Mouse (Mus musculus) heart, embryonic 12.5 days (tissue): ENCODE measurements at regions not wholly inside any gene's neighbourhood (a gene's known extent, or its start where the extent isn't known, plus 50 kb on each side); places are given as distances from the start of the nearest gene placed in this dataset.

ENCODE experiments used
- ATAC-seq: fragments of 200-750 bp; cut with Nextera tagmentation; 2 replicates; pipeline ENCODE4 v1.8.0; 2017; ENCODE audit warnings: moderate TSS enrichment, moderate library complexity; ENCODE audit not compliant: insufficient number of reproducible peaks, low FRiP score
- H3K27ac ChIP-seq: fragments of 300-500 bp; sonication (generic); 2 replicates; pipeline ENCODE4 v1.5.1; 2016; ENCODE audit warnings: mild to moderate bottlenecking, moderate library complexity; ENCODE audit not compliant: poor library complexity, severe bottlenecking
- H3K27me3 ChIP-seq: fragments of 300-500 bp; sonication (generic); replicated peaks from 2 replicates; pipeline ENCODE4 v1.6.1; 2016; ENCODE audit warnings: mild to moderate bottlenecking, moderate library complexity
- H3K36me3 ChIP-seq: fragments of 300-500 bp; sonication (generic); 2 replicates; pipeline ENCODE4 v1.6.1; 2016; ENCODE audit warnings: mild to moderate bottlenecking, moderate library complexity
- H3K4me1 ChIP-seq: fragments of 300-500 bp; sonication (generic); replicated peaks from 2 replicates; pipeline ENCODE4 v1.6.1; 2016; ENCODE audit warnings: mild to moderate bottlenecking
- H3K4me2 ChIP-seq: fragments of 300-500 bp; sonication (generic); 2 replicates; pipeline ENCODE4 v1.6.1; 2016; ENCODE audit warnings: mild to moderate bottlenecking, moderate library complexity
- H3K4me3 ChIP-seq: fragments of 300-500 bp; sonication (generic); 2 replicates; pipeline ENCODE4 v1.5.1; 2016; ENCODE audit warnings: mild to moderate bottlenecking
- H3K9ac ChIP-seq: fragments of 300-500 bp; sonication (generic); 2 replicates; pipeline ENCODE4 v1.6.1; 2016; ENCODE audit warnings: mild to moderate bottlenecking, moderate library complexity
- H3K9me3 ChIP-seq: fragments of 300-500 bp; sonication (generic); replicated peaks from 2 replicates; pipeline ENCODE4 v1.6.1; 2016; ENCODE audit warnings: mild to moderate bottlenecking, moderate library complexity
- WGBS: fragments of 180-500 bp; shearing (Covaris S2); methylation state at CpG from one replicate; pipeline ENCODE4 v1.1.7; 2016; 5-methylcytosine and 5-hydroxymethylcytosine counted together

DNA sequence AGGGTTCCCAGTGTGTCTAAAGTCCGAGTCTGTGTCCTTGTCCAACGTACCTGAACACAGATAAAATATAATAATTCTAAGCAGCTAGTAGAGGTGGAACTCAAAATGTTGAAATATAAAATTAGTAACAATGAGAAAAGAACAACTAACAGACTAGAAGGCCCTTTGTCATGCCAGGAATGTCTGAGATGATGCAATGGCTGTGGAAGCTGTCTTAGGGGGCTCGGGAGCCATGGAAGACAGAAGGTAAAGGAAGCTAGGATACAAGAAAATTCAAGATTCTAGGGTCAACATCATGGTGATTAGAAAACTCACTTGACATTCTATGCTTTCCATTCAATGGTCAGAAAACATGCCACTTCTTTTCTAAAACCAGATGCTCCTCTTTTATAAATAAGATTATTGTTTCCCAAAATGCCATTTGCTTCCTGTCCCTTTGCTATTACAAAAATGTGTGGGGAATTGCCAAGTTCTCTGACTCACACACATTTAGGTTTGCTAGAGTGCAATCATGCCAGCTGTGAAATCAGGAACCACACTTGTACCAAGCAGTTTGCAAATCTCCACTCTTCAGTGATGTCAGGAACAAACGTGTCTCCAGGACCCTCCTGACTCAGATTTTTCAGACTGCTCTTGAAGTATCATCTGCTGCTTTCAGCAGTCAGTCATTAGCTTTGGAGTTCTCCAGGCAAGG, 175.8 kb downstream of the Tm4sf1 start:
- Histone ChIP-seq H3K27me3 (no peaks in the 10 kb centered on the region), H3K4me3 (no peak overlapping the region), H3K4me2 (no peak overlapping the region), H3K27ac (no peak overlapping the region), H3K9me3 (no peaks in the 10 kb centered on the region), H3K36me3 (no peaks in the 10 kb centered on the region), H3K4me1 (no peaks in the 10 kb centered on the region), H3K9ac (no peak overlapping the region)
- ATAC-seq = no peak
- WGBS = 63% methylated on average over 4 of the region's 4 CpGs

- no peaks in the 10 kb centered on the region for H3K4me1 ChIP-seq
- WGBS = 69% methylated on average over 1 of the region's 1 CpGs
Measured at GRCm38 (mm10) chr3:57118016-57118415, 183.8 kb downstream of the Tm4sf1 start.

GRCm38 (mm10) chr3:57102254-57102653, 199.5 kb downstream of the Tm4sf1 start:
- Histone ChIP-seq H3K4me1 (no peaks in the 10 kb centered on the region), H3K36me3 (no peaks in the 10 kb centered on the region), H3K4me3 (no peak overlapping the region), H3K4me2 (no peak overlapping the region), H3K27me3 (no peaks in the 10 kb centered on the region), H3K27ac (no peak overlapping the region), H3K9me3 (no peaks in the 10 kb centered on the region), H3K9ac (no peak overlapping the region)
- WGBS = 86% methylated on average over 2 of the region's 2 CpGs
- ATAC-seq = no peak

More at GRCm38 (mm10) chr3:57118016-57118415, 183.8 kb downstream of the Tm4sf1 start:
- Histone ChIP-seq H3K27me3 (no peaks in the 10 kb centered on the region), H3K36me3 (no peaks in the 10 kb centered on the region), H3K4me2 (no peak overlapping the region), H3K9ac (no peak overlapping the region), H3K27ac (no peak overlapping the region), H3K9me3 (no peaks in the 10 kb centered on the region), H3K4me3 (no peak overlapping the region)
- ATAC-seq = no peak

- WGBS = 82% methylated on average over 1 of the region's 1 CpGs
Measured at GRCm38 (mm10) chr3:57100515-57100914, 201.3 kb downstream of the Tm4sf1 start.

GRCm38 (mm10) chr3:57094936-57095335, 206.9 kb downstream of the Tm4sf1 start:
- whole genome bisulfite sequencing = 59% methylated on average over 3 of the region's 3 CpGs
- Histone ChIP-seq H3K4me3 (no peak overlapping the region), H3K9ac (no peak overlapping the region), H3K4me1 (no peaks in the 10 kb centered on the region), H3K27me3 (no peaks in the 10 kb centered on the region), H3K27ac (no peak overlapping the region), H3K36me3 (no peaks in the 10 kb centered on the region), H3K4me2 (no peak overlapping the region), H3K9me3 (no peaks in the 10 kb centered on the region)
- ATAC-seq = no peak

More at GRCm38 (mm10) chr3:57100515-57100914, 201.3 kb downstream of the Tm4sf1 start:
- Histone ChIP-seq H3K36me3 (no peaks in the 10 kb centered on the region), H3K27me3 (no peaks in the 10 kb centered on the region), H3K27ac (no peak overlapping the region), H3K4me2 (no peak overlapping the region), H3K9ac (no peak overlapping the region), H3K4me3 (no peak overlapping the region), H3K4me1 (no peaks in the 10 kb centered on the region), H3K9me3 (no peaks in the 10 kb centered on the region)
- no peak for ATAC-seq

DNA sequence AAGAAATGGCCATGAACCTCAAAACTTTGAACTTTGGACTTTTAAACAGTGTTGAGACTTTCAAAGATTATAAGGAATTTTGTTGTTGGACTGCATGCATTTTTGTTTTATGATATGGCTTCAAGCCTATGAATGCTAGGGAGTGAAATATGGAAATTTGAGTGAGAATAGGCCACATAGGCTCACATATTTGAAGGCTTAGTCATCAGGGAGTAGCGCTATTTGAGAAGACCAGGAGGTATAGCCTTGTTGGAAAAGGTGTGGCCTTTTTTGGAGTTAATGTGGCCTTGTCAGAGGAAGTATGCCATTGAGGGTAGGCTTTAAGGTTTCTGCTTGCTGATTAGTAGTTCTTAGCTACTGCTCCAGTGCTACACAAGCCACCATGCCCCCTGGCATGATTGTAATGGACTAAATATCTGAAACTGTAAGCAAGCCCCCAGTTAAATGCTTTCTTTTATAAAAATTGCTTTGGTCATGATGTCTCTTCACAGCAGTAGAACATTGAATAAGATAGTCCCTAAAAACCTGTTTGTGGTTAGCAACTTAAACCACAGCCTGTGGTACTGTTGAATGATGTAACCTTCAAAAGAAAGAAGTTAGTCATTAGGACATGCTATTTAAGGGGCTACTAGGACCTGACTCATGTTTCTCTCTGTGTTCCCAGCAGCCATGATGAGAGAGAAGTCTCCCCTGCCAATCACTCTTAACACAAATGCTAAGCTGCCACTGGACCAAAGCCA, 208.4 kb downstream of the Tm4sf1 start:
- Histone ChIP-seq H3K27ac (no peak overlapping the region), H3K4me2 (no peak overlapping the region), H3K9ac (no peak overlapping the region), H3K4me3 (no peak overlapping the region), H3K36me3 (no peaks in the 10 kb centered on the region), H3K9me3 (no peaks in the 10 kb centered on the region), H3K27me3 (no peaks in the 10 kb centered on the region), H3K4me1 (no peaks in the 10 kb centered on the region)
- WGBS = 63% methylated on average over 1 of the region's 1 CpGs
- no peak for ATAC-seq

DNA sequence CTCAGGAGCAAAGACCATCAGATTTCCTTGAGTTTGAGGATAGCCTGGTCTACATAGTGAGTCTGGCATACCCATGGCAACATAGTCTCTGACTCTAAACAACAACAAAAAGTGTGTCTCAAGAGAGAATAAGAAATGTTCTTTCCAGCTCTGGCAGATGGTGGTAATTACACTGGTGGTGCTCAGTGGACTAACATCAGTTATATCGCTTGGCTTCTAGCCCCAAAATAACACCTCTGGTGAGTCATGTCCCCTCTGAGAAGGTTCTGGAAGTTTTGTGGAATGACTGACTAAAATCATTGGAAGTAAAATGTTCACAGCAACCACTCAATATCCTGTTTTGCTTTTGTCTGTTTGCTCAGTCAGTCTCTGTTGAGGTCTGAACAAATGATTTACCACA, 227.3 kb downstream of the Tm4sf1 start:
- no peak for ATAC-seq
- 81% methylated on average over 1 of the region's 1 CpGs for WGBS
- no peak overlapping the region for H3K9ac ChIP-seq

DNA sequence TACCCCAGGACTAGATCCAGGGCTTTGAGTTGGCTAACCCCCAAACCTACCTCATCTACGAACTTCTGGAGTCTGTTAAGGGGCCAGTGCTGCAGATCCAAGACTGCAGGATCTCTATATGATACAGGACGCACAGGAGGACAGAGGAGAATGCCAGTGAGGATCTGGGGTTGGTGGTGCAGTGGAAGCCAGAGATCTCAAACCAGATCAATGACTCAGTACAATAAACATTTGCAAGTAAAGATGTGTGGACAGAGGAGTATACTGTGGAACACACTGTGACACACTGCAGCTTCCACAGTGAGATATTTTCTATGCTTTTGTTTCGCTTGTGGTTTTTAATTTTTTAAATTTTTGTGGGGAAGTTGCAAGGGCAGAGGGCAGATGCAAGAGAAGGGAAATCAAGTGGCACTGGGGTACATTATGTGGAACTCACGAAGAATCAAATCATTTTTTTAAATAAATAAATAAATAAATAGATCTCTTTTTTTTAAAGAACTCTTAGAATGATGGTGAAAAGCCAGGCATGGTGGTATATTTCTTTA, 227.8 kb downstream of the Tm4sf1 start:
- Histone ChIP-seq H3K4me3 (no peak overlapping the region), H3K9ac (no peak overlapping the region), H3K9me3 (no peaks in the 10 kb centered on the region), H3K27ac (no peak overlapping the region), H3K4me2 (no peak overlapping the region), H3K36me3 (no peaks in the 10 kb centered on the region), H3K4me1 (no peaks in the 10 kb centered on the region), H3K27me3 (no peaks in the 10 kb centered on the region)
- WGBS = 67% methylated on average over 4 of the region's 4 CpGs
- no peak for ATAC-seq

More for the DNA sequence above, 227.3 kb downstream of the Tm4sf1 start:
- Histone ChIP-seq H3K4me1 (no peaks in the 10 kb centered on the region), H3K4me2 (no peak overlapping the region), H3K36me3 (no peaks in the 10 kb centered on the region), H3K27ac (no peak overlapping the region), H3K27me3 (no peaks in the 10 kb centered on the region), H3K9me3 (no peaks in the 10 kb centered on the region), H3K4me3 (no peak overlapping the region)

GRCm38 (mm10) chr3:57033021-57033420, 268.8 kb downstream of the Tm4sf1 start:
- Histone ChIP-seq H3K36me3 (no peaks in the 10 kb centered on the region), H3K27me3 (no peaks in the 10 kb centered on the region), H3K9me3 (no peaks in the 10 kb centered on the region), H3K9ac (no peak overlapping the region), H3K4me2 (no peak overlapping the region), H3K27ac (no peak overlapping the region), H3K4me3 (no peak overlapping the region), H3K4me1 (no peaks in the 10 kb centered on the region)
- ATAC-seq = no peak

DNA sequence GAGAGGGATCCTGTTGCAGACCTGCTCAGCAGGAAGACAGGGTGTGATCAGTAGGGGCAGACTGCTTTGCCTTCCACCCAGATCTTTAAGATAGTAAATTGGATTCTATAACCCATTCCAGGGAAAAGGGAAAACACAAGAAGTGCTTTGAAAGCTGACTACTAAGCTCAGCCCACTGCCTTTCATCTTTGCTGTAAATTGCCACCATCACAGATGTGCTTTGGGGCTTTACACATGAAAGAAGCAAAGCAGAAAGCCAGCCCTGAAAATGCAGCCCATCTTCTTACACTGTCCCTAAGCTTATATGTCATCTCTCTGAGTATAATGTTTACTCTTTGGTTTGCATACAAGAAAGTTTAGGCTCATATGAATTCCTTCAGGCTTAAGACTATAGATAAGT, 283.6 kb downstream of the Tm4sf1 start:
- H3K4me3 ChIP-seq = no peak overlapping the region
- no peaks in the 10 kb centered on the region for H3K27me3 ChIP-seq
- ATAC-seq = no peak
- no peak overlapping the region for H3K27ac ChIP-seq
- H3K4me2 ChIP-seq = no peak overlapping the region
- H3K9ac ChIP-seq = no peak overlapping the region
- no peaks in the 10 kb centered on the region for H3K4me1 ChIP-seq
- H3K9me3 ChIP-seq = 0 out of 2 replicates have a peak, but pooled peaks cover 3% of the 10 kb centered on the region
- no peaks in the 10 kb centered on the region for H3K36me3 ChIP-seq

DNA sequence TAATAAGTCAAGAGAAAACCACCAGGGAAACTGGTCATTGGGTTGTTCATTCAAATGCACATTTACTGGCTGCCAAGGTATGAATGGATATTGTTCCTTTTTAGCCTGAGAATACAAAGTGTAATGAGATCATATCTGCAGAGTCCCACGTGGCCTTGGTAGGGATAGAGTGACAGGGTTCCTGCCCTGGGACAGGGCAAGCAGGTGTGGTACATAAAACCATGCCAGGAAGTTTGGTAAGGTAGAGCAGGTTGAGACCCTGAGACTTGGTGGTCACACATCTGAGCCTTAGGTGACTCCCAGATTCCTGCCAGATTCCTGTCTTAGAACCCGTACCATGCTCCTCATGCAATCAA, 320.5 kb downstream of the Tm4sf1 start:
- no peaks in the 10 kb centered on the region for H3K9me3 ChIP-seq
- no peak for ATAC-seq
- 73% methylated on average over 2 of the region's 2 CpGs for WGBS

More for the DNA sequence above, 320.5 kb downstream of the Tm4sf1 start:
- no peak overlapping the region for H3K27ac ChIP-seq
- no peaks in the 10 kb centered on the region for H3K4me1 ChIP-seq
- H3K9ac ChIP-seq = no peak overlapping the region
- H3K4me2 ChIP-seq = no peak overlapping the region
- H3K36me3 ChIP-seq = no peaks in the 10 kb centered on the region
- no peaks in the 10 kb centered on the region for H3K27me3 ChIP-seq
- no peak overlapping the region for H3K4me3 ChIP-seq
